Mouse (Mus musculus) MEL (cell line): ENCODE measurements at regions not wholly inside any gene's neighbourhood (a gene's known extent, or its start where the extent isn't known, plus 50 kb on each side); places are given as distances from the start of the nearest gene placed in this dataset.

ENCODE experiments used
- CTCF ChIP-seq, 3 experiments: IDR thresholded peaks in 2 of 3; conservative IDR thresholded peaks in 1 of 3; 2 replicates each; pipeline ENCODE4 v1.5.1; 2011 to 2012; ENCODE audit warnings: low read length in 3 of 3, low read depth in 2 of 3, mild to moderate bottlenecking in 2 of 3, improper control_type of control experiment in 1 of 3, inconsistent platforms in 1 of 3, mixed read lengths in 1 of 3, moderate library complexity in 1 of 3; ENCODE audit not compliant: control insufficient read depth in 1 of 3, insufficient read depth in 1 of 3, poor library complexity in 1 of 3, severe bottlenecking in 1 of 3
- MYC ChIP-seq: IDR thresholded peaks from 2 replicates; pipeline ENCODE4 v1.6.1; 2011; ENCODE audit warnings: low read depth, mild to moderate bottlenecking, low read length, improper control_type of control experiment, moderate library complexity
- TBP ChIP-seq: IDR thresholded peaks from 2 replicates; pipeline ENCODE4 v1.8.0; 2011; ENCODE audit warnings: low read depth, low read length, improper control_type of control experiment
- ZNF384 ChIP-seq: IDR thresholded peaks from 2 replicates; pipeline ENCODE4 v1.6.1; 2012; ENCODE audit warnings: low read depth, mild to moderate bottlenecking, inconsistent platforms, low read length, improper control_type of control experiment

GRCm38 (mm10) chr5:45266914-45267313 is 183.1 kb downstream of the Qdpr start:
- TF ChIP-seq MYC (no peak), TBP (no peak), ZNF384 (no peak), CTCF (IDR thresholded peaks at IDR 0.05 in 2 of 3, conservative IDR thresholded peaks at IDR 0.05 in 1 of 3; ENCODE audit: control insufficient read depth in 1 of 3, insufficient read depth in 1 of 3, low read depth in 2 of 3, low read length in 3 of 3, poor library complexity in 1 of 3, severe bottlenecking in 1 of 3) (no peak)
